Mouse (Mus musculus) midbrain, embryonic 12.5 days (tissue): ENCODE measurements around the gene Tst. TPM values are rescaled to one million over a fixed set of nuclear protein-coding genes. Genes with fewer than 3 reads are reported as not detected.

Source experiments
- ATAC-seq: fragments of 200-750 bp; cut with Nextera tagmentation; 2 replicates; pipeline ENCODE4 v1.8.0; 2017; ENCODE audit warnings: low read depth, moderate TSS enrichment, moderate library complexity; ENCODE audit not compliant: low FRiP score
- H3K27ac ChIP-seq: fragments of 300-500 bp; sonication (generic); replicated peaks from 2 replicates; pipeline ENCODE4 v1.5.1; 2016; ENCODE audit warnings: mild to moderate bottlenecking
- H3K27me3 ChIP-seq: fragments of 300-500 bp; sonication (generic); 2 replicates; pipeline ENCODE4 v1.6.1; 2016; ENCODE audit warnings: mild to moderate bottlenecking
- H3K36me3 ChIP-seq: fragments of 300-500 bp; sonication (generic); 2 replicates; pipeline ENCODE4 v1.6.1; 2016
- H3K4me1 ChIP-seq: fragments of 300-500 bp; sonication (generic); 2 replicates; pipeline ENCODE4 v1.6.1; 2016
- H3K4me2 ChIP-seq: fragments of 300-500 bp; sonication (generic); replicated peaks from 2 replicates; pipeline ENCODE4 v1.6.1; 2016; ENCODE audit warnings: mild to moderate bottlenecking, moderate library complexity
- H3K4me3 ChIP-seq: fragments of 300-500 bp; sonication (generic); 2 replicates; pipeline ENCODE4 v1.5.1; 2016; ENCODE audit warnings: mild to moderate bottlenecking
- H3K9ac ChIP-seq: fragments of 300-500 bp; sonication (generic); replicated peaks from 2 replicates; pipeline ENCODE4 v1.6.1; 2016; ENCODE audit warnings: mild to moderate bottlenecking, moderate library complexity
- H3K9me3 ChIP-seq: fragments of 300-500 bp; sonication (generic); 2 replicates; pipeline ENCODE4 v1.6.1; 2016; ENCODE audit warnings: mild to moderate bottlenecking
- WGBS: fragments of 180-500 bp; shearing (Covaris S2); methylation state at CpG from one replicate; pipeline ENCODE4 v1.1.7; 2016; 5-methylcytosine and 5-hydroxymethylcytosine counted together
- polyA plus RNA-seq: library from polyadenylated mRNA; unstranded; fragments of >200 nt; fragmentation: Nextera tagmentation; extraction: Ambion mirVana; gene quantifications from 2 replicates; pipeline ENCODE4 v1.2.1, GENCODE M21; 2016

Gene Tst
- polyA plus RNA-seq, 1 experiment from 2014 or later, result 5.5 TPM

- Histone ChIP-seq H3K4me3 (no peak overlapping the region), H3K4me2 (no peak overlapping the region), H3K27ac (no peak overlapping the region), H3K36me3 (no peaks in the 10 kb centered on the region), H3K9ac (no peak overlapping the region), H3K27me3 (0 out of 2 replicates have a peak, but pooled peaks cover 6% of the 10 kb centered on the region), H3K4me1 (no peaks in the 10 kb centered on the region), H3K9me3 (no peaks in the 10 kb centered on the region)
- WGBS, result 40% methylated on average over 4 of the region's 4 CpGs
- ATAC-seq, result no peak
Measured at GRCm38 (mm10) chr15:78380741-78381140, 25.0 kb downstream of the Tst start.

- Histone ChIP-seq H3K9me3 (no peaks in the 10 kb centered on the region), H3K27ac (no peak overlapping the region)
- 83% methylated on average over 2 of the region's 2 CpGs for WGBS
Measured at GRCm38 (mm10) chr15:78380208-78380607, 25.5 kb downstream of the Tst start.

GRCm38 (mm10) chr15:78378556-78378955 lies 27.2 kb downstream of the Tst start:
- H3K4me2 ChIP-seq, result no peak overlapping the region
- no peak overlapping the region for H3K9ac ChIP-seq
- H3K27ac ChIP-seq, result no peak overlapping the region
- no peaks in the 10 kb centered on the region for H3K4me1 ChIP-seq
- no peaks in the 10 kb centered on the region for H3K27me3 ChIP-seq
- H3K4me3 ChIP-seq, result no peak overlapping the region
- H3K36me3 ChIP-seq, result no peaks in the 10 kb centered on the region
- no peaks in the 10 kb centered on the region for H3K9me3 ChIP-seq
- no peak for ATAC-seq
- WGBS, result 82% methylated on average over 10 of the region's 10 CpGs

More at GRCm38 (mm10) chr15:78380208-78380607, 25.5 kb downstream of the Tst start:
- H3K4me1 ChIP-seq, result no peaks in the 10 kb centered on the region
- H3K9ac ChIP-seq, result no peak overlapping the region
- H3K27me3 ChIP-seq, result 0 out of 2 replicates have a peak, but pooled peaks cover 4% of the 10 kb centered on the region
- no peaks in the 10 kb centered on the region for H3K36me3 ChIP-seq
- no peak overlapping the region for H3K4me3 ChIP-seq
- ATAC-seq, result no peak
- H3K4me2 ChIP-seq, result no peak overlapping the region

- H3K4me1 ChIP-seq, result no peaks in the 10 kb centered on the region
- no peak overlapping the region for H3K9ac ChIP-seq
- no peak overlapping the region for H3K4me2 ChIP-seq
- no peaks in the 10 kb centered on the region for H3K9me3 ChIP-seq
- H3K4me3 ChIP-seq, result no peak overlapping the region
- H3K36me3 ChIP-seq, result no peaks in the 10 kb centered on the region
- no peaks in the 10 kb centered on the region for H3K27me3 ChIP-seq
- 88% methylated on average over 10 of the region's 10 CpGs for WGBS
- no peak overlapping the region for H3K27ac ChIP-seq
- ATAC-seq, result no peak
Measured at GRCm38 (mm10) chr15:78377859-78378258, 27.8 kb downstream of the Tst start.

GRCm38 (mm10) chr15:78374204-78374603 lies 31.5 kb downstream of the Tst start:
- H3K4me3 ChIP-seq, result no peak overlapping the region
- whole genome bisulfite sequencing, result 78% methylated on average over 3 of the region's 3 CpGs
- H3K27ac ChIP-seq, result no peak overlapping the region
- H3K27me3 ChIP-seq, result peaks cover 24% of the 10 kb centered on the region
- H3K4me2 ChIP-seq, result no peak overlapping the region
- H3K4me1 ChIP-seq, result no peaks in the 10 kb centered on the region
- no peak overlapping the region for H3K9ac ChIP-seq
- no peaks in the 10 kb centered on the region for H3K9me3 ChIP-seq
- H3K36me3 ChIP-seq, result no peaks in the 10 kb centered on the region
- ATAC-seq, result no peak

- H3K9ac ChIP-seq, result no peak overlapping the region
- H3K9me3 ChIP-seq, result no peaks in the 10 kb centered on the region
- 84% methylated on average over 3 of the region's 3 CpGs for WGBS
- no peaks in the 10 kb centered on the region for H3K4me1 ChIP-seq
- no peak overlapping the region for H3K27ac ChIP-seq
- no peak overlapping the region for H3K4me2 ChIP-seq
- no peak overlapping the region for H3K4me3 ChIP-seq
- no peaks in the 10 kb centered on the region for H3K36me3 ChIP-seq
- no peak for ATAC-seq
- peaks cover 37% of the 10 kb centered on the region for H3K27me3 ChIP-seq
Measured at GRCm38 (mm10) chr15:78372796-78373195, 32.9 kb downstream of the Tst start.

- peaks cover 42% of the 10 kb centered on the region for H3K27me3 ChIP-seq
- no peak for ATAC-seq
- H3K9ac ChIP-seq, result no peak overlapping the region
- WGBS, result 69% methylated on average over 1 of the region's 1 CpGs
- no peak overlapping the region for H3K4me2 ChIP-seq
- H3K27ac ChIP-seq, result no peak overlapping the region
- no peaks in the 10 kb centered on the region for H3K9me3 ChIP-seq
- no peaks in the 10 kb centered on the region for H3K36me3 ChIP-seq
- no peaks in the 10 kb centered on the region for H3K4me1 ChIP-seq
- no peak overlapping the region for H3K4me3 ChIP-seq
Measured at GRCm38 (mm10) chr15:78369641-78370040, 36.1 kb downstream of the Tst start.

GRCm38 (mm10) chr15:78368926-78369346 lies 36.8 kb downstream of the Tst start:
- Histone ChIP-seq H3K27ac (no peak overlapping the region), H3K4me3 (no peak overlapping the region), H3K4me1 (no peaks in the 10 kb centered on the region), H3K9ac (no peak overlapping the region), H3K27me3 (peaks cover 42% of the 10 kb centered on the region), H3K4me2 (no peak overlapping the region), H3K36me3 (no peaks in the 10 kb centered on the region), H3K9me3 (no peaks in the 10 kb centered on the region)
- ATAC-seq, result no peak
- 15% methylated on average over 8 of the region's 8 CpGs for WGBS

GRCm38 (mm10) chr15:78367811-78368210 lies 37.9 kb downstream of the Tst start:
- H3K9me3 ChIP-seq, result no peaks in the 10 kb centered on the region
- no peaks in the 10 kb centered on the region for H3K36me3 ChIP-seq
- no peak for ATAC-seq
- peaks cover 42% of the 10 kb centered on the region for H3K27me3 ChIP-seq
- 71% methylated on average over 3 of the region's 3 CpGs for WGBS
- no peaks in the 10 kb centered on the region for H3K4me1 ChIP-seq
- H3K4me3 ChIP-seq, result no peak overlapping the region
- H3K27ac ChIP-seq, result no peak overlapping the region
- H3K9ac ChIP-seq, result no peak overlapping the region
- no peak overlapping the region for H3K4me2 ChIP-seq

GRCm38 (mm10) chr15:78366875-78367274 lies 38.8 kb downstream of the Tst start:
- Histone ChIP-seq H3K27ac (no peak overlapping the region), H3K36me3 (no peaks in the 10 kb centered on the region), H3K9me3 (0 out of 2 replicates have a peak, but pooled peaks cover 3% of the 10 kb centered on the region), H3K4me3 (no peak overlapping the region), H3K27me3 (peaks cover 37% of the 10 kb centered on the region), H3K9ac (no peak overlapping the region), H3K4me2 (no peak overlapping the region), H3K4me1 (no peaks in the 10 kb centered on the region)
- no peak for ATAC-seq
- WGBS, result 80% methylated on average over 8 of the region's 8 CpGs

- no peak overlapping the region for H3K4me3 ChIP-seq
- WGBS, result 96% methylated on average over 2 of the region's 2 CpGs
- ATAC-seq, result no peak
Measured at GRCm38 (mm10) chr15:78365916-78366315, 39.8 kb downstream of the Tst start.

GRCm38 (mm10) chr15:78355548-78355947 lies 50.2 kb downstream of the Tst start:
- Histone ChIP-seq H3K36me3 (no peaks in the 10 kb centered on the region), H3K4me2 (no peak overlapping the region), H3K27ac (no peak overlapping the region), H3K9ac (no peak overlapping the region), H3K4me3 (no peak overlapping the region), H3K27me3 (no peaks in the 10 kb centered on the region), H3K9me3 (no peaks in the 10 kb centered on the region), H3K4me1 (no peaks in the 10 kb centered on the region)
- WGBS, result 88% methylated on average over 5 of the region's 5 CpGs
- no peak for ATAC-seq

More at GRCm38 (mm10) chr15:78365916-78366315, 39.8 kb downstream of the Tst start:
- Histone ChIP-seq H3K9me3 (0 out of 2 replicates have a peak, but pooled peaks cover 3% of the 10 kb centered on the region), H3K9ac (no peak overlapping the region), H3K27me3 (peaks cover 30% of the 10 kb centered on the region), H3K36me3 (no peaks in the 10 kb centered on the region), H3K4me1 (no peaks in the 10 kb centered on the region), H3K27ac (no peak overlapping the region), H3K4me2 (no peak overlapping the region)

- Histone ChIP-seq H3K27me3 (no peaks in the 10 kb centered on the region), H3K9ac (no peak overlapping the region), H3K4me2 (no peak overlapping the region), H3K36me3 (no peaks in the 10 kb centered on the region), H3K4me1 (no peaks in the 10 kb centered on the region), H3K9me3 (no peaks in the 10 kb centered on the region), H3K27ac (no peak overlapping the region), H3K4me3 (no peak overlapping the region)
- no peak for ATAC-seq
- WGBS, result 4% methylated on average over 1 of the region's 1 CpGs
Measured at GRCm38 (mm10) chr15:78354958-78355357, 50.7 kb downstream of the Tst start.
